Mouse (Mus musculus): ENCODE measurements around the gene Slc24a3.

DNA sequence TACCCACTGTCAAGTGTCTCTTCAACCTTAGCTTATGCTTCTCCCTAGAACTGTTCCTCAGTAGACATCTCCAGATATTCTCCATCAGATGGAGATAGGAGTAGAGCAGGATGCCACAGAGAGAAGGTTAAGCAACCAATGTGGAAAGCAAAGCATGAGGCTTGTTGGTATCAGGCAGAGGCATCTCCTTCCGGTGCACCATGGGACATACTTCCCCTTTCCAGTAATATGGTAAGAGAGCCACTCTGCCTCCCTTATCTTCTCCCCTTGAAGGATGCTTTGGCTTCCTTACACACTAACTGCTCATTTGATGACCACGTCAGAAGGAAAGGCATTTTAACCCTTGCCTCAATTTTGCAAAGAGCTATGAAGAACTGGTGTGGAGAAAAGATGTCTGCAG is 21.3 kb downstream of the Slc24a3 start:
- TF ChIP-seq CTCF (IDR thresholded peaks at IDR 0.05; ENCODE audit: borderline replicate concordance, extremely low read depth, insufficient read depth, insufficient read length) (no peak), POLR2A (IDR thresholded peaks at IDR 0.05; ENCODE audit: borderline replicate concordance, extremely low read depth, insufficient read depth, insufficient read length, poor library complexity, severe bottlenecking) (no peak)

All from brain, embryonic 14.5 days (tissue).